ENCODE assay signal across 8 mouse cellular contexts in genomic region chr2:180050986-180051385, GRCm38 (mm10). TPM values are rescaled to one million over a fixed set of nuclear protein-coding genes. Genes with fewer than 3 reads are reported as not detected.
DNase-seq lines count a peak whose midpoint lies in the region; ATAC-seq and TF ChIP-seq lines count a peak whose summit lies in the region.

No protein-coding gene starts in this region.

- no peak overlapping the region for H3K4me3 ChIP-seq in E14TG2a.4 (replicated peaks; ENCODE audit: low read length)
- H3K4me3 ChIP-seq in forebrain, embryonic 12.5 days (replicated peaks): no peak overlapping the region
- H3K4me3 ChIP-seq in lung, postnatal 0 days (ENCODE audit: low read depth, low read length): no peak overlapping the region

- intact Hi-C loops in heart, postnatal 14 days (cut with DNase I): loop anchor here (2.0 kb wide), 1 partner anchor 134 kb away; no protein-coding TSS in a partner anchor

- DNase-seq in c-Kit-positive CD71-negative TER-119-negative erythroid progenitor cells, embryonic 14.5 days (ENCODE audit: low read depth): peak; percentile 70
- DNase-seq in heart, postnatal 14 days: peak; percentile 84 to 89
- peak; percentile 58 to 77 for DNase-seq in layer of hippocampus, adult 8-10 months (ENCODE audit: low spot score in 2 of 2)
- peak; percentile 88 for DNase-seq in lung, postnatal 0 days (ENCODE audit: low spot score)
- DNase-seq in ovary, postnatal 36 days (ENCODE audit: low spot score): peak; percentile 76
- peak; percentile 83 for DNase-seq in thymus, postnatal 0 days (ENCODE audit: low spot score)

- no peaks in the 10 kb centered on the region for H3K27me3 ChIP-seq in E14TG2a.4 (ENCODE audit: insufficient read depth, low read length)
- H3K27me3 ChIP-seq in forebrain, embryonic 12.5 days: no peaks in the 10 kb centered on the region
- no peaks in the 10 kb centered on the region for H3K27me3 ChIP-seq in lung, postnatal 0 days (replicated peaks; ENCODE audit: insufficient read depth, low read length)

- peaks cover 33% of the 10 kb centered on the region for H3K36me3 ChIP-seq in E14TG2a.4 (ENCODE audit: insufficient read depth, low read length)
- H3K36me3 ChIP-seq in forebrain, embryonic 12.5 days (replicated peaks): peaks cover 59% of the 10 kb centered on the region
- H3K36me3 ChIP-seq in lung, postnatal 0 days (ENCODE audit: insufficient read depth, low read length): peaks cover 11% of the 10 kb centered on the region; the same call in 1 of the 2 replicates

- no peak for TF ChIP-seq EP300 in lung, postnatal 0 days (IDR thresholded peaks at IDR 0.05)

- peaks cover 26% of the 10 kb centered on the region for H3K4me1 ChIP-seq in E14TG2a.4 (replicated peaks; ENCODE audit: low read depth, low read length)
- H3K4me1 ChIP-seq in forebrain, embryonic 12.5 days: peaks cover 5% of the 10 kb centered on the region; the same call in 1 of the 2 replicates
- H3K4me1 ChIP-seq in lung, postnatal 0 days (ENCODE audit: insufficient read depth, low read depth, low read length): peaks cover 3% of the 10 kb centered on the region; the same call in 1 of the 2 replicates

- no peak overlapping the region for H3K9ac ChIP-seq in forebrain, embryonic 12.5 days
- H3K9ac ChIP-seq in lung, postnatal 0 days (replicated peaks; ENCODE audit: low read depth): no peak overlapping the region

- 4% methylated on average over 4 of the region's 5 CpGs for WGBS in forebrain, embryonic 12.5 days
- WGBS in lung, postnatal 0 days: 15% methylated on average over 5 of the region's 5 CpGs

- H3K9me3 ChIP-seq in E14TG2a.4 (ENCODE audit: low read length): no peaks in the 10 kb centered on the region
- H3K9me3 ChIP-seq in forebrain, embryonic 12.5 days: no peaks in the 10 kb centered on the region
- no peaks in the 10 kb centered on the region for H3K9me3 ChIP-seq in lung, postnatal 0 days (ENCODE audit: low read length)

- peak; percentile 31 for ATAC-seq in forebrain, embryonic 12.5 days (ENCODE audit: low FRiP score)
- peak; percentile 71 for ATAC-seq in lung, postnatal 0 days

- TF ChIP-seq CTCF in E14TG2a.4 (conservative IDR thresholded peaks at IDR 0.05; ENCODE audit: low read length): peak; percentile 76
- peak; percentile 94 for TF ChIP-seq CTCF in lung, postnatal 0 days (IDR thresholded peaks at IDR 0.05)

- H3K4me2 ChIP-seq in forebrain, embryonic 12.5 days: no peak overlapping the region
- no peak overlapping the region for H3K4me2 ChIP-seq in lung, postnatal 0 days (replicated peaks; ENCODE audit: low read depth, low read length)

- no peak overlapping the region for H3K27ac ChIP-seq in forebrain, embryonic 12.5 days
- no peak overlapping the region for H3K27ac ChIP-seq in lung, postnatal 0 days (ENCODE audit: low read length)

RNA-seq across cellular contexts. Expression of gene Ss18l1, which starts 8.7 kb away (rescaled TPM):
- 25.0 and 29.4 TPM in 2 replicates for polyA plus RNA-seq in forebrain, embryonic 12.5 days (2016; fragmentation: Nextera tagmentation; extraction: Ambion mirVana)
- total RNA-seq in heart, postnatal 14 days (2021): 1 to 10 TPM; 2.9 to 3.3 TPM
- total RNA-seq in layer of hippocampus, adult 8-10 months (2022): 10 to 100 TPM; 41.2 to 46.5 (median 43.2) TPM
- 2.0 and 2.4 TPM in 2 replicates for polyA plus RNA-seq in lung, postnatal 0 days (2015; fragmentation: Nextera tagmentation; extraction: Ambion mirVana)
- 2.6 and 2.9 TPM in 2 replicates for polyA plus RNA-seq in thymus, postnatal 0 days (2015; fragmentation: Nextera tagmentation; extraction: Ambion mirVana)

RNA-seq across cellular contexts. Expression of gene Psma7, which starts 8.8 kb away (rescaled TPM):
- polyA plus RNA-seq in forebrain, embryonic 12.5 days (2016; fragmentation: Nextera tagmentation; extraction: Ambion mirVana): 666 and 694 TPM in 2 replicates
- total RNA-seq in heart, postnatal 14 days (2021): 100 to 1,000 TPM; 167 to 177 TPM
- total RNA-seq in layer of hippocampus, adult 8-10 months (2022): 100 to 1,000 TPM; 152 to 188 (median 166) TPM
- 334 and 385 TPM in 2 replicates for polyA plus RNA-seq in lung, postnatal 0 days (2015; fragmentation: Nextera tagmentation; extraction: Ambion mirVana)
- polyA plus RNA-seq in thymus, postnatal 0 days (2015; fragmentation: Nextera tagmentation; extraction: Ambion mirVana): 747 and 765 TPM in 2 replicates

RNA-seq across cellular contexts. Expression of gene Mtg2, which starts 19.4 kb away (rescaled TPM):
- 31.5 and 31.6 TPM in 2 replicates for polyA plus RNA-seq in forebrain, embryonic 12.5 days (2016; fragmentation: Nextera tagmentation; extraction: Ambion mirVana)
- total RNA-seq in heart, postnatal 14 days (2021): 10 to 100 TPM; 18.7 to 19.7 TPM
- 10 to 100 TPM; 15.6 to 25.8 (median 19.3) TPM for total RNA-seq in layer of hippocampus, adult 8-10 months (2022)
- 18.7 and 18.9 TPM in 2 replicates for polyA plus RNA-seq in lung, postnatal 0 days (2015; fragmentation: Nextera tagmentation; extraction: Ambion mirVana)
- polyA plus RNA-seq in thymus, postnatal 0 days (2015; fragmentation: Nextera tagmentation; extraction: Ambion mirVana): 25.6 and 25.9 TPM in 2 replicates

RNA-seq across cellular contexts. Expression of gene Lsm14b, which starts 26.2 kb away (rescaled TPM):
- 15.4 and 15.7 TPM in 2 replicates for polyA plus RNA-seq in forebrain, embryonic 12.5 days (2016; fragmentation: Nextera tagmentation; extraction: Ambion mirVana)
- 10 to 100 TPM; 57.3 to 61.8 TPM for total RNA-seq in heart, postnatal 14 days (2021)
- 10 to 100 TPM; 83.3 to 97.9 (median 92.6) TPM for total RNA-seq in layer of hippocampus, adult 8-10 months (2022)
- 6.5 and 7.0 TPM in 2 replicates for polyA plus RNA-seq in lung, postnatal 0 days (2015; fragmentation: Nextera tagmentation; extraction: Ambion mirVana)
- polyA plus RNA-seq in thymus, postnatal 0 days (2015; fragmentation: Nextera tagmentation; extraction: Ambion mirVana): 10.0 and 10.7 TPM in 2 replicates

RNA-seq across cellular contexts. Expression of gene Hrh3, which starts 53.3 kb away (rescaled TPM):
- 3.3 and 3.5 TPM in 2 replicates for polyA plus RNA-seq in forebrain, embryonic 12.5 days (2016; fragmentation: Nextera tagmentation; extraction: Ambion mirVana)
- total RNA-seq in heart, postnatal 14 days (2021): not detected
- 10 to 100 TPM; 48.3 to 55.8 (median 50.0) TPM for total RNA-seq in layer of hippocampus, adult 8-10 months (2022)
- 0.14 TPM in 1 of 2 replicates, not detected in the other for polyA plus RNA-seq in lung, postnatal 0 days (2015; fragmentation: Nextera tagmentation; extraction: Ambion mirVana)
- 0.46 and 0.49 TPM in 2 replicates for polyA plus RNA-seq in thymus, postnatal 0 days (2015; fragmentation: Nextera tagmentation; extraction: Ambion mirVana)
